Mouse (Mus musculus): ENCODE data around the gene Chek2. TPM values are rescaled to one million over a fixed set of nuclear protein-coding genes. Genes with fewer than 3 reads are reported as not detected.

The Chek2 gene
- 16.3 and 23.9 TPM in 2 replicates for polyA plus RNA-seq (2011; ENCODE audit: insufficient read length, low read depth, missing spikeins)

DNA sequence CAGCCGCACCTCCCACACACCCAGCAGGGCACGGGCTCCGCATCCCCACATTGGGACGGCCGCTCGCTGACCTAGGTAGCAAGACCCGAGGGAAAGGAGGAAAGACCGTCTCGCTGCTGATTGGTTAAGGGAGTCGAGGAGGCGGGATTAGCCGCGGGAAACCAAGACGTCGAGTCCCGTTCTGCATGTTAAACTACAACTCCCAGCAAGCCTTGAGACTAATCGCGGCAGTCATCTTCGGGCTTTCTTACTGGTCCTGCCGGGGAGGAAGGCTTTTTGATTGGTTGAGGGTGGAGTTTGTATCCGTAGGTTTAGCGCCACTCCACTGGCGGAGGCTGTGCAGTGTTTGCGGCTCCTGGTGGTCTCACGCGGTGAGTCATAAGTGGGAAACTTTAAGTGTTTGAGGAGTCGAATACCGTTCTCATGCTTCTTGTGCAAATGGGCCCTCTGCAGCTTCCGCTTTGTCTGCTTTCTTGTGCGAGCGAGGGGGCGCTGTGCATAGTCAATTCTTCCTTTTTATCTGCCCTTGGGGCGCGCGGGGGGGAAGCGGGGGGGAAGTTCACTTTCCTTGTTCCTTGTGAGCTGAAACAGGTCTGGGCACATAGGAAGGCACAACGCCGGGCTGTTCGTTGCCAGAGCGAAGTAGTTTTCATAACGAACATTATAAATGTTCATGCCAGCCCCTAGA lies at the start of gene Chek2, which contains the start of gene Hscb:
Chek2 (plus strand) TSS at position 302 of the 688 bp plus-strand sequence.
Hscb (minus strand) TSS at position 100 of the 688 bp plus-strand sequence.
- Histone ChIP-seq H3K4me3 (ENCODE audit: insufficient read depth, low read length) (peak within 1 kb of the TSS; percentile 66), H3K4me1 (ENCODE audit: control insufficient read depth, insufficient read depth, low read length) (peaks cover 4% of the 10 kb centered on the region; the same call in 1 of the 2 replicates), H3K27ac (ENCODE audit: insufficient read depth, low read length) (peak within 1 kb of the TSS; percentile 89)
- TF ChIP-seq POLR2A (IDR thresholded peaks at IDR 0.05; ENCODE audit: low read depth, low read length) (peak; percentile 84), CTCF (IDR thresholded peaks at IDR 0.05; ENCODE audit: borderline replicate concordance, insufficient read depth, low read length) (no peak)

DNA sequence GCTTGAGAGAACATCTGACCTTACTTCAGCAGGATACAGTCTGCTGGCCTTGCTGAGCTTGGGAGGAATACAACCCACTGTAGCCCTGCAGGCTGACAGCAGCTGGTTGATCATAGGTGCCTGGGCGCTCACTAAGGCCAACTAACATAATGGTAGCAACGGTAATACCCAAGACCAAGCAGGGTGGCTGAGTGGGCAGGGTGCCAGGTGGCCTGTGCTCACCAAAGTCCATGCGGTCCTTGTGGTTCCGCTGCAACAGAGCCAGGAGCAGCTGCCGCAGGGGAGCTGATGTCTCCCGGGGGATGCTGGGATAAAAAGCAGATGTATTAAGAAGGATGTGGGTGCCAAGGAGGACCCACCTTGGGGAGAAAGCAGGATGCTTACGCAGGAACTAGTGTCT lies 45.4 kb upstream of the Chek2 start:
- no peak overlapping the region for H3K27ac ChIP-seq (ENCODE audit: insufficient read depth, low read length)
- no peak overlapping the region for H3K4me3 ChIP-seq (ENCODE audit: insufficient read depth, low read length)
- H3K4me1 ChIP-seq (ENCODE audit: control insufficient read depth, insufficient read depth, low read length) = no peaks in the 10 kb centered on the region
- TF ChIP-seq POLR2A (IDR thresholded peaks at IDR 0.05; ENCODE audit: low read depth, low read length) (no peak), CTCF (IDR thresholded peaks at IDR 0.05; ENCODE audit: borderline replicate concordance, insufficient read depth, low read length) (no peak)

DNA sequence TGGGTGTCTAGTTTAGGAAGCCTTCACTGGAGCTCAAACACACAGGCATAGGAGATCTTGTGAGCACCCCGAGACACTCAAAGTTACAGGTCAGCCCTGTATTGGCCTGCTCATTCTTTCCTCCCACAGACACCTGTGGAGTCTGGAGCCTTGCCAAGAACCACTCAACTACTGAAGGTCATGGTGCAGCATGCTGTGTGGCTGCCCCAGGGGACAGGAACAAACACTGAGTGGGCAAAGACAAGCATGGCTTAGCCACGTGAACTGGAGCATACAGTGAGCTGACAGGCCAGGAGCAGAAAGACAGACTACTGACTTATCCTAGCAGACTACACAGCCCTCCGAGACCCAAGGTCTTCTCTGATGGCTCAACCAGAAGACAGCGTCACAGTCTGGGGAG lies 42.1 kb upstream of the Chek2 start:
- no peak overlapping the region for H3K27ac ChIP-seq (ENCODE audit: insufficient read depth, low read length)
- no peaks in the 10 kb centered on the region for H3K4me1 ChIP-seq (ENCODE audit: control insufficient read depth, insufficient read depth, low read length)
- no peak overlapping the region for H3K4me3 ChIP-seq (ENCODE audit: insufficient read depth, low read length)

DNA sequence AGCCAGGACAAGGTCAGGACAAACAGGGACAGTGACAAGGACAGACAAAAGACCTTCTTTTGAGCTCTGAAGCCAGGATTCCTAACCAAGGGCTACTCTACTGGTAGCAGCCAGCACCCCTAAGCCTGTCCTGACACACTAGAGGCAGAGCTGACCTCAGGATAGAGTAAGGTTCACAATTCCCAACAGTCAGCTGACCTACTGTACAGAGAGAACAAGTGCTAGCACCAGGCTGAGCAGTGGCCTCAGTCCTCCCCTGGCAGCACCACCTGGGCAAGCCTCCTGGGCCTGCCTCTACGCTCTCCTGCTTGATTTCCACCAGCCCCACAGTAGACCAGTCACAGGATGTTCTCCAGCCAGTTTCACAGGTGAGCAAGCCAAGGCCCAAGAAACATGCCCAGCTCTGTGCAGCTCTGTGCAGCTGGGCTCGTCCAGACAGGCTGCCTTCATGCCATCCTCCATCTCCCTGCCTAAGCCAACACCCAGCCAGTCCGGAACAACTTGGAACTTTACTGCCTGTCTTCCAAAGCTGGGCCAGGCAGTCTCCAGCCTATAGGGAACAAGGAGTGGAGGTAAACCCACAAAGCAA lies 38.6 kb upstream of the Chek2 start:
- TF ChIP-seq CTCF (IDR thresholded peaks at IDR 0.05; ENCODE audit: borderline replicate concordance, insufficient read depth, low read length) (no peak), POLR2A (IDR thresholded peaks at IDR 0.05; ENCODE audit: low read depth, low read length) (no peak)
- Histone ChIP-seq H3K27ac (ENCODE audit: insufficient read depth, low read length) (no peak overlapping the region), H3K4me1 (ENCODE audit: control insufficient read depth, insufficient read depth, low read length) (no peaks in the 10 kb centered on the region), H3K4me3 (ENCODE audit: insufficient read depth, low read length) (no peak overlapping the region)

More for the DNA sequence above, 42.1 kb upstream of the Chek2 start:
- TF ChIP-seq POLR2A (IDR thresholded peaks at IDR 0.05; ENCODE audit: low read depth, low read length) (no peak), CTCF (IDR thresholded peaks at IDR 0.05; ENCODE audit: borderline replicate concordance, insufficient read depth, low read length) (no peak)

DNA sequence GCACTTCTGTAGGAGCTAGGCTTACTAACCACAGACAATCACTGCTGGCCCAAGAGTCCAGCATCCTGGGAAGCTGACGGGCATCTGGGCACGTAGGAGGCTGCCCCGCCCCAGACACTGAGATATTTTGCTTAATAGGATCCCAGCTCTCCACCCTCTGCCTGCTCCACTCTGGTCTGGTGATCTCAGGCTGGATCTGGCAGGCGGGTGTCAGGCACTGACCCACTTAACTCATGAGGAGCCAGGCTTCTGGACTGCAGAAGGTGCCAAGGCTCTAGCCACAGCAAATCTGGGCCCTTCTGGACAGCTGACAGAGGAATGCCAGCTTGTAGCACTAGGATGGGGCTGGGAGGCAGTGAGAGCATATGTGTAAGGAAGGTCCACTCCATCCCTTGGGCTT lies 37.6 kb upstream of the Chek2 start:
- no peaks in the 10 kb centered on the region for H3K4me1 ChIP-seq (ENCODE audit: control insufficient read depth, insufficient read depth, low read length)
- no peak overlapping the region for H3K4me3 ChIP-seq (ENCODE audit: insufficient read depth, low read length)
- TF ChIP-seq POLR2A (IDR thresholded peaks at IDR 0.05; ENCODE audit: low read depth, low read length) (no peak), CTCF (IDR thresholded peaks at IDR 0.05; ENCODE audit: borderline replicate concordance, insufficient read depth, low read length) (no peak)
- H3K27ac ChIP-seq (ENCODE audit: insufficient read depth, low read length) = no peak overlapping the region

DNA sequence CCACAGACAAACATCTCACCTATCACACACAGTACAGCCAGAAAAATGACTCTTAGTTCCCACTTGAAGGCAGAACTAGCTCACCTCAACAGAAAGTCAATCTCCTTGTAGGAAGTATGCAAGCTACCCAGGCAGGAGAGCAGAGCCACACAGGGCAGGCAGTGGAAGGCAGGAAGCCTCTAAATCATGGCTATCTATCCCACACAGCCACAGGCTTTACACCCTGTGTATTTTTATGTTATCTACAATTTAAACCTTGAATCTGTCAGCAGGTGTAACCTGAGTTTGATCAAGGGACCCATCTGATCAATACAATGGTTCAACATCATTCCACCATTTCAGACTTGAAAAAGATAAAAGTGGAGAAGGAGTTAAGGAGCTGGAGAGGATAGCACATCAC lies 37.0 kb upstream of the Chek2 start:
- Histone ChIP-seq H3K4me1 (ENCODE audit: control insufficient read depth, insufficient read depth, low read length) (peaks cover 3% of the 10 kb centered on the region; the same call in 1 of the 2 replicates), H3K4me3 (ENCODE audit: insufficient read depth, low read length) (no peak overlapping the region), H3K27ac (ENCODE audit: insufficient read depth, low read length) (no peak overlapping the region)
- TF ChIP-seq CTCF (IDR thresholded peaks at IDR 0.05; ENCODE audit: borderline replicate concordance, insufficient read depth, low read length) = no peak
- TF ChIP-seq POLR2A (IDR thresholded peaks at IDR 0.05; ENCODE audit: low read depth, low read length) = no peak

DNA sequence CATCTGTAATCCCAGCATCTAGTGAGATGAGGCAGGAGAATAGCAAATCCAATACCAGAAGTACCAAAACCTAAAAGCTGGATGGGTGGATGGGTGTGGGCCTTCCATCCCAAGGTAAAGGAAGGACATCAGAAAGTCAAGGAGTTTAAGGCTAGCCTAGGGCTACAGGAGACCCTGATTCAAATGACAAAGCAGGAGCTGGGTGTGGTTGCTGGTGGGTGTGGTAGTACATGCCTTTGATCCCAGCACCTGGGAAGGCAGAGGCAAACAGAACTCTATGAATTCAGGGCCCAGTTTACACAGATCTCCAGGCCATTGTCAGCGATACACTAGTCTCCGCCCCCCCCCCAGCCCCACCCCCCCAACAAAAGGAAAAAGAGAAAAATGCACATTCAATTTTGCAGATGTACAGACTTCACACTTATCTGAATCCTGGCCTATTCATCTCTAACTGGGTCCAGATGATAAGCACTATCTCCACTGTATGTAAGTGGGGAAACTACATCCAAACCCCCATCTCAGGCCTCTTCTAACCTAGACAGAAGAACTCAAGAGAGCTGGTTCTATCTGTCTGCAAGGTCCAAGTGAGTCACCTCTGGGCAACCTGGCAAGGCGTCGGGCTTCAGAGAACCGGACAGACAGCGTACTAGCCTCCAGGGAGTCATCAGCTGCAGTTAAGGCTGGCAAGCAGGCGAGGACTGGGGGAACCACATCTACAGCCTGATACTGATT lies 35.6 kb upstream of the Chek2 start:
- peaks cover 3% of the 10 kb centered on the region; the same call in 1 of the 2 replicates for H3K4me1 ChIP-seq (ENCODE audit: control insufficient read depth, insufficient read depth, low read length)
- H3K27ac ChIP-seq (ENCODE audit: insufficient read depth, low read length) = no peak overlapping the region
- TF ChIP-seq POLR2A (IDR thresholded peaks at IDR 0.05; ENCODE audit: low read depth, low read length) = no peak
- no peak for TF ChIP-seq CTCF (IDR thresholded peaks at IDR 0.05; ENCODE audit: borderline replicate concordance, insufficient read depth, low read length)
- no peak overlapping the region for H3K4me3 ChIP-seq (ENCODE audit: insufficient read depth, low read length)

DNA sequence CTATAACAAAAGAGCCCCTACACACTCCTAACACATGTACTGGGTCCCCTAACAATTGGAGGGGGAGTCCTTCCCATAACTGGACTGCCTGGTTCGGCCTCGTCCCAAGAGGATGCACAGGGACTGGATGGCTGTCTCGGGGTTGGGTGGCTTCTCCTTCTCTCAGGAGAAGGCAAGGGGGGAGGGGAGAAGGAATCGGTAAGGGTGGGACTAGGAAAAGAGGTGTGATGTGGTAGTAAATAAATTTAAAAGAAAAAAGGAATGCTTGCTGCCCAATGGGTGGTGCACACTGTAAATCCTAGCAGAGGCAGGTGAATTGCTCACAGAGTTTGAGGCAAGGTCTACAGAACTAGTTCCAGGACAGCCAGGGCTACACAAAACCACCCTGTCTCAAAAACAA lies 33.6 kb upstream of the Chek2 start:
- no peak overlapping the region for H3K4me3 ChIP-seq (ENCODE audit: insufficient read depth, low read length)
- peaks cover 3% of the 10 kb centered on the region; the same call in 1 of the 2 replicates for H3K4me1 ChIP-seq (ENCODE audit: control insufficient read depth, insufficient read depth, low read length)
- no peak overlapping the region for H3K27ac ChIP-seq (ENCODE audit: insufficient read depth, low read length)
- TF ChIP-seq CTCF (IDR thresholded peaks at IDR 0.05; ENCODE audit: borderline replicate concordance, insufficient read depth, low read length) (no peak), POLR2A (IDR thresholded peaks at IDR 0.05; ENCODE audit: low read depth, low read length) (no peak)

DNA sequence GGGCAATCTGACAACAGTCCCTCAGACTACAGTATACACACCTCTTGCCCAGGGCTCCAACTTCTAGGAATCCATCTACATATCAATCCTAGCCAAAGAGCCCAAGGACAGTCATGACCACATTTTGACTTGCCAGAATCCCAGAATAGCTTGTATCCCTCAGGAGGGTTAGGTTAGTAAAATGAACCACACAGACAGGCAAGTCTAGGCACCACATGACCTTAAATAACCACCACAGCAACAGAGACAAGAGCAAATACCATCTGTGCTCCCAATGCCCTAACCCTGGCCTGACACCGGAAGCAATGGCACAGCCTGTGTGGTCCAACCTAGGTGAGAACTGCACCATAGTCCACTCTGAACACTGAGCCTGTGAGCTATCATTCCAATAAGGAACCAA lies 33.1 kb upstream of the Chek2 start:
- no peak for TF ChIP-seq CTCF (IDR thresholded peaks at IDR 0.05; ENCODE audit: borderline replicate concordance, insufficient read depth, low read length)
- no peak for TF ChIP-seq POLR2A (IDR thresholded peaks at IDR 0.05; ENCODE audit: low read depth, low read length)
- H3K4me3 ChIP-seq (ENCODE audit: insufficient read depth, low read length) = no peak overlapping the region
- H3K27ac ChIP-seq (ENCODE audit: insufficient read depth, low read length) = no peak overlapping the region
- H3K4me1 ChIP-seq (ENCODE audit: control insufficient read depth, insufficient read depth, low read length) = peaks cover 3% of the 10 kb centered on the region; the same call in 1 of the 2 replicates

Data from embryonic fibroblast, embryonic 13.5 days (primary cell).